Mouse (Mus musculus): ENCODE results near the gene Tmem266. TPM values are rescaled to one million over a fixed set of nuclear protein-coding genes. Genes with fewer than 3 reads are reported as not detected.

The Tmem266 gene
- total RNA-seq, 1 experiment from 2014 or later = 0.58 TPM

DNA sequence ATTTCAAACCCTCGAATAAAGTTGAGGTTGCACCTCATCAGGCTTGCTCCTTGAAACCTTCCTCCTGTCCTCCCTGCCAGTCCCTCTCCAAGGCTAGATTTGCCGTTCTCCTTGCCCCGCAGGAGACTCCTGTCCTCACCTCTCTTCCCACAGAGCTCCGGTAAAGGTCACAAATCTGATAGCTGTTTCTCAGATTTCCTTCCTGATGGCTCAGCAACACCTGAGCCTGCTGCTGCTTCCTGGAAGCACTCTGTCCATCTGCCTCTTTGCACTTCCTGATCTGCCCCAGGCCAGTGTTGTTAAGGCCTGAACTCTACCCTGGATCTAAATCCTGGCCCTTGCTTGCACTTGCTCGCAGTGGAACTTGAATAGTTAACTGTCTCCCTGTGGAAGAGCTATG lies 5.8 kb downstream of the Tmem266 start:
- no peak for DNase-seq

DNA sequence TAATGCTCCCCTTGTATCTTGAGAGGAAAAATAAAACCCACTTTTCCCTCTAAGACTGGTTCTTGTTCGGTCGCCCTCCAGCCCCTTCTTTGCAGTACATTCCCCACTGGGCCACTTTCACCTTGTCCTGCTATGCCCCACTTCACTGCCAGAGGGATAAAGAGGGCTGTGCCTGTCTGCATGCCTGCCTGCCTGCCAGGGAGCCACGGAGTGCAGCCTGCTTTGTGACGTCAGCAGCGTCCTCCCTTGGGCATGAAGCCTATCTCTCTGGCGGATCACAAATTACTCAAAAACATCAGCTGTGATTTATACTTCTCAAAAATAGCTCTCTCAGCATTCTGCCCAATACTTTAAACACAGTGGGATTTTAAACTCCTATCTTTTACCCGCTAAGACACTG lies 6.2 kb downstream of the Tmem266 start:
- DNase-seq = peak; percentile 66

DNA sequence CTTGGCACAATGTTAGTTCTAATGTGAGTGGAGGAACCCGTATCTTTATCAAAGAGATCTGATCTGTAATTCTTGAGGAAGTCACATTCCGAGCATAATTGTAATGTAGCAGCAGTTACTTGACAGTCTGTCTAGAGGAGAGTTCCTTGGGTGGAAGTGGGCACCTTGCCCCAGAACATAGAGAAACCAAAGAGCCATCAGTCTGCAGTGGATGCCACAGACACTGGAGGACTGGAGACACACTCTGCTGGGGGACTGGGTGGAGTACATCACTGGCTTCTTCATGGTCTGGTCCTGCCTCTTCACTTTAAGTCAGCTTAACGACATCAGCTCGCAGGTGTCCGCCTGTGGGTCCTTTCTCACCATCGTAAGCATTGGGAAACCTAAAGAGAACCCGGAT lies 17.5 kb downstream of the Tmem266 start:
- DNase-seq = no peak

DNA sequence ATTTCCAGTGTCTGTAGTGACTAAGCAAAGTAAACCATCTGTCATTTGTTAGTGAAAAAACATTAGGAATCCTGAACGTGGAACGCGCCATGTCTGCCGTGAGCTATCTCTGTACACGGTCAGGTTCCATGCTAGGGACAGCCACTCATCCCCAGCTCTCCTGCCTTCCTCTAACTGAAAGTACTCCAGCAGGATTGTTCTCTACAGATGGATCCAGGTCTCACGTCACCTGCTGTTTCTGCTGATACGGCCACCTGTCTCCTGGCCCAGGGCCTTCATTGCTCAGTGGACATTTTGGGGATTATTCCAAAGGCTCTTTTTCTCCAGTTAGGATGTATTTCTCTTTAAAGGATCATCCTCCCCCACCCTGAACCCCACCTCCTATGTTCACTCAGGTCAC lies 18.6 kb downstream of the Tmem266 start:
- no peak for DNase-seq

DNA sequence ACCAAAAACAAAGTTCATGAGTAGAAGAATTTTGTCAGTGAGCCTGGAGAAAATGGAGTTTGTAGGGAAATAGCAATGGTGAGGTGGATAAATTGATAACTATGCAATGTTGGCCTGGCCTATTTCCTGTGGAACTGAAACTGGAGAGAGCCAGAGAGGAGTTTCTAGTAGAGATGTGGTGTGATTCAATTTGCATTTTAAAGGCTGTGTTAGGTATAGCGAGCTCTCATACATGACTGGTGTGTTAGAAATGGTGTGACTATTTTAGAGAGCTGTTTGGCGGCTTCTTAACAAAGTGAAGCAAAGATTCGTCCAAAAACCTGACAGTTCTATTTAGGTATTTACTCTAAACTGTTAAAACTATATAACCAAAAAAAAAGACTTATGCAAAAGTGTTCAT lies 22.0 kb downstream of the Tmem266 start:
- DNase-seq = no peak

DNA sequence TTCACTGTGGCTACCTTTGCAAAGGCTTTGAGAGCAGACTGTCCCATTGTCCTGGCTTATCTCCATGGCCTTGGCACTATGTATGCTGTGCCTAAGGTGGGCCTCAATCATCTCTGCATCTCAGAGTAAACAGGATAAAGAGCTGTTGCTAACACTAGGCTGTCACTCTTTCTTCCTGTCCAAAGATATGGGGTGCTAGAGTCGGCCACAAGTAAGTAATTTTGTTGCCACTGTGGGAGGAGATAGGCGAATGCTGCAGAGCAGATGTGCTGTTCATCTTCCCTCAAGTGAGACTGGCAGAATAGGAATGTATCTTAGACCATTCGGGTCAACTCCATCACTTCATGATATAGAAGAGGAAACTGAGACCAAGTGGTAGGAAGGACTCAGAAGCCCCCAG lies 28.0 kb downstream of the Tmem266 start:
- no peak for DNase-seq

DNA sequence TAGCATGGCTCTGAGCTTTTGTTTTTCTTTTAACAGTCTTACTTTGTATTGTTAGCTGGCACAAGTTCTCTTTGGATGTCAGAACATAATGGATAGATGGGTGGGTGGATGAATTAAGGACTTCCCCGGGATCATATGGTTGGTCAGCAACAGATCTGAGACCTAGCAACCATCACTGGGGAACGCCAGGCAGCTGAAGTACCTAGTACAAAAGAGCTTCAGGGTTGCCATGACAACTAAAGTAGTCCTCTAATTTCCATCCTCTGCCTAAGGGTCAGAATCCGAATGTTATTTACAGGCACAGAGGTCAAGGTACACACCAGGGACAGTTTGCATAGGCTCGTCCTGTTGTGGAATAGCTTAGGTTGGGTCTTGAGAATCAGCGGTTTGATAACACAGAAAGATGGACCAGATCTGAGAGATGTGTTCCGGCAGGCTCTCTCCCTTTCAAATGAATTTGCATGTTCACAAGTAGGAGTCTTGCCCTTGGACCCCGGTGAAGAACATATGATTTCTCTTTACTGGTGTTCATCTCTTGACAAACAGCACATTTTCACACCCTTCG lies 28.6 kb downstream of the Tmem266 start:
- no peak for DNase-seq

DNA sequence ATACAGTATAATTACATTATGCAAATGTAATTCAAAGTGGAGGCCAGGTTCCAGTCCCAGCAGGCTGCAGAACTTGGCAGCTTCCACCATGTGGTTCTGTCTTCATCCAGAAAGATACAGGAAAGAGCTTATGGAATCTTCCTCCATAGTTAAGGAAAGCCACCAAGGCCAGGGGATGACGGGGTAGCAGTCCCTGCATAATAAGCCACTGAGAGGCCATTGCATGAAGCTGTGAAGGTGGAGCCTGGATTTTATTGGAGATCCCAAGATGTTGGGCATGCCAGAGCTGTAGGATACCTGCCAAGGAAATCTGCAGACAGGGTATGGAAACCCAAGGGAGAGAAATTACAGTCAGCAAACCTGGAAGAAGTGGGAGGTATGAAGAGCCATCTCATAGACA lies 30.5 kb downstream of the Tmem266 start:
- DNase-seq = no peak

DNA sequence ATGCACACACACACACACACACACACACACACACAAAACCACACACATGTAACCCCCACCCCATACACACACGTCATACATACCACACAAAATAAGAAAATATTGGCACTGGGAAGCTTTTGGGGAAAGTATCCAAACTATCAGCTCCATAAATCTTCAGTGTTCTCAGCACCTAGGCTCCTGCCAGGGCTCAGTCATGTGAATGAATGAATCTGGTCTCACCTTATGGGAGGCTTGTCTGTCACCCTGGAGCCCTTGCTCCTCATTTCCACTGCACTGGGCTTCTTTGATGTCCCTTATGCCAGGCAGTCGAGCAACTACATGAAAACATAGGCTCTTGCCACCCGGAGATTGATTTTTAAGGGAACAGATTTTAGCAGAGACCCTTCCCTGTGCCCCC lies 33.7 kb downstream of the Tmem266 start:
- DNase-seq = no peak

DNA sequence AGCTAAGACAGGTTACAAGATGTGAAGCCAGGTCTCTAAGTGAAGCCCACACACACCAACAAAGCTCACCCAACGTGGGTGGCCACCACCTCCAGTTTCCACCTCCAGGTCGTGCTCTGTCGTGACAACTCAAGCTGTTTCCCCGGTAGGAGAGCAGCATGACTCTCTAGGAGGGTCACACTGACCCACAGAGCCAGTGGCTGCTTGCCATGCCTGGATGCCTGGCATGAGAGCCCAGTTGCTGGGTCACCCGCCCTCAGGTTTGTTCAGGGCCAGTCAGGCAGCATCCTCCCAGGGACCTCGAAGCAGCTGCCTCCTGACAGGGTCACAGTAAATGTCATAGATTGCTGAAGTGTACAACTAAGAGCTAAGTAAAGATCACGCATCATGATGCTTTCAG lies 34.1 kb downstream of the Tmem266 start:
- DNase-seq = no peak

DNA sequence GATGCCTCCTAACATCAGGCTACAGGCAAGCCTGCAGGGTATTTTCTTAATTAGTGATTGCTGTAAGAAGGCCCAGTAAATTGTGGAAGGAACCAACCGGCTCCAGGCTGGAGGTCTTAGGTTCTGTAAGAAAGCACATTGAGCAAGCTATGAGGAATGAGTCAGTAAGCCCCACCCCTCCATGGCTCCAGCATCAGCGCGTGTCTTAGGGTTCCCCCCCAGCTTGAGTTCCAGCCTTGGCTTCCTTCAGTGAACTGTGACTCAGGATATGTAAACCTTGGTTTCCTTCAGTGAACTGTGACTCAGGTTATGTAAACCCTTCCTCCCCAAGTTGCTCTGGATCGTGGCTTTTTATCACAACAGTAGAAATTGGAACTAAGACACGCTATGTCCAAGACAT lies 35.3 kb downstream of the Tmem266 start:
- no peak for DNase-seq

DNA sequence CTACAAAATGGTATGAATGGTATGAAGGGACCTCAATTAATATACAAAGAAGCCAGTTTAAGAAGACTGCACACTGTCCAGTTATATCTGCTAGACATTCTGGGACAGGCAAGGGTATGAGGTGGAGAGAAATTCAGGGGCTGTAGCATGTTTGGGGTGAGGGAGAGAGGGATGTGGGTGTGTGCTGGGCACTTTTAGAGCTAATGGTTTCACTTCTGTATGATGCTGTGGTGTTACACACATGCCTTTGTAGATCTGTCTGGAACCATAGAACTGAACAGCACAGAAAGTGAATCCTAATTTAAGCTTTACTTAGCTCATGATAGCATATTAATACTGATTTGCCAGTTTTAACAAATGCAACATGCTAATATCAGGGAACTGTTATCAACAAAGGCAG lies 37.0 kb downstream of the Tmem266 start:
- no peak for DNase-seq

DNA sequence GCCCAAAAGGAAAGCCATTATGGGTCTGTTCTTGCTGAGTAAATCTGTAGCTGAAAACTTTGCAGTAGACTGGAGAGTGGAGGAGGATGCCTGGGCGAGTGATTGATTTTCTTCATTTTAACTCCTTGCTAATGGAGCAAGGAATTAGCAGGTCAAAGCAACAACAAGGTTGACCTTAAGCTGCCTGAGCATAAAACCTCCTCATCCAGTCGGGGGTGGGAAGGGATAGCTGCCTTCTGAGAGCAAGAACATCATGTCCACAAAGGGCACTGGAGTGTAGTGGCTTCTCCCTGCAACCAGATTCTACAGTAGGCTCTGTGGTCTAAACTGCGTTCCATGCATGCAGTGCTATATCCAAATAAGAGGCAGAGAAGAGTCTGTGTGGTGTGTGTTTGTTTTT lies 41.3 kb downstream of the Tmem266 start:
- DNase-seq = no peak

DNA sequence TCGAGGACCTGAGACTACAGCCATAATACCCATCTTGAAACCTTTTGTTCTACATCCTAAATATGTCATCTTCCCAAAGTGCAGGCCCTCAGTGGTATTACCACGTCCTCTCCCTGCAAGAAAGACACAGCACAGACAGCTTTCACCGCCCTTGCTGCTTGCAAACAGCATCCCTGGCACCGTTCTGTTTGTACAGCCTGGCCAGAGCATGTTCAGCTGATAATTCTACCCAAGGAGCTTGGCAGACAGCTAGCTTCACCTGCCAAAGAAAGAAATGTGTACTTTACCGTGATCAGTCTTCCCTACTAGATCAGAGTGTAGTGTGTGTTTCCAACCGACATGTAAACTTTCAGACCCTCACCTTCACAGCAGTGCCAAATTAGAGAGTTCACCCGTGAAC lies 45.2 kb downstream of the Tmem266 start:
- DNase-seq = no peak

DNA sequence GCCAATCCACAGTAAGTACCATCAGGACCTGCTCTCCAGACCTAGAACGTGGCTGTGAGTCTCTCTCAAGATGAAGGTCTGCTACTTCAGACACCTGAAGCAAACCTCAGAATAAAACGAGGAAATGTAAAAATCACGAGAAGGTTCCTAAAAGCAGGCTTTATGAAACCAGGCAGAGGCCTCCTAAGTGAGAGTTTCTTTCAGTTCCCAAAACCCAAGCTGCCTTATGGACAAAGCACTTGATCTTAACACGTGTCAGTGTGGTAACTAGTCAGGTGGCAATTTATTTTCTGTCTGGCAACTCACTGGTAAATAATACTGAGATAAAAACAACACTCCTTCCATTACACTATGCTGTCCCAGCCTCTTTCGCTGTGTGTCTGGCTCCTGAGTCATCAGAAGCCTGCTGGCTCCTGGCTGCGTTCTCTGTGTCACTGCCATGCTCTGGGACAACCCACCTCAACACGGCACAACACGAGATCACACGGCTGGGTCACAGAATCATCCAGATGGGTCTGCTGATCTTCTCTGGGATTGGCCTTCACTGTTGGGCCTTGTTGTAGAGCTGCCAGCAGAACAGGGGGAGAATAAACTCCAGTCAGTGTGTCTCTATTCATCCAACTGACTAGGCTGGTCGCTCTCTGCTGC lies 51.0 kb downstream of the Tmem266 start:
- DNase-seq = no peak

DNA sequence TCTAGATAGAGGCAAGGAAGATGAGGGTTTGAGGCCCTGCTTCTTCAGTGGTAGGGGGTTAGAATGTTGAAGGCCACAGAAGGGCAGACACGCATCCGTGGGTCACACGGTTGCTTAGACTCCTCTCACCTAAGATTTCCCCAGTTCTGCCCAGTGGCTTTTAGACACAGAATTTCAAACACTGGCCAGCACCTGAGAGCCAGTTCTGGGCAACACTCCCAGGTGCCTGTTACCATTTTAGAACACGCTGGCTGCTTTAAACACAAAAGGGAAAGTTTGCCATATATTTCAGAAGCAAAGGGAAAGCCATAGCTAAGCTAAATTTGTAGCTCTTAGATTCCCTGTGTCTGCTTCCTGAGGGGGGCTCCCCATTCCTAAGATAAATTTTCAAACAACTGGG lies 54.7 kb downstream of the Tmem266 start:
- DNase-seq = no peak

DNA sequence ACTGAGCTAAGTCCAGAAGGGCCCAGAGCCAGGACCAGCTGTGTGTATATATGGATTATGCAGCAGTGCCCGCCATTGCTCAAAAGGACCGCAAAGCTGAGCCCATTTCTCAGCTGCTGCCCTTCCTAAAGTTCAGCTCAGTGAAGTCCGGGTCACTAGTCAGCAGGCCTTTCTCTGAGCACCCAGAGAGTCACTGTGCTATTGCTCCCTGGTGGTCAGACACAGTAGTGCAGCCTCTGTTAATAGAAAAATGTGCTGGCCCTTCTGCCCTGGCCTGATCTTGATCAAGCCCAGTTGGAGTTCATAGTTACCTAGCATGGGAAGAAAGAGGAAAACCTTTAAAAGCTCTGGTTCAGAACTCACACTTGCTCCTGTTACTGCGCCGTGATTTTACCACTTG lies 55.7 kb downstream of the Tmem266 start:
- DNase-seq = peak; percentile 50

DNA sequence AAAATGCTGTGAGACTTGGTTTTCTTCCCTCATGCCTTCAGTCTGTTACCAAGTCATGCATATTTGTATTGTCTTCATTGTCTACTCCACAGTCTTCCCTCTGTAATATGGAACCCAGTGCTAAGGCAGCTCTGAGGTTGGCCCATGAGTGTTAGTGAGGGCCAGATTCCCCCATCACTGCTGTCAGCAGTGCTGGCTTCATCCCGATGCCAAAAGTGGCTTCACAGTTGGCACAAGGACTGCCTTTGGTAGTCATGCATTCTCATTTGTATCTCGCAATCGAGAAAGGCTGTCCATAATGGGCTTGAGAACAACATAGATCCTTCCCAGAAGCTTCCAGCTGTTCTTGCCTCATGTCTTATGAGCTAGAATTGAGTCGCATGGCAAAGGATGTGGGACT lies 59.4 kb downstream of the Tmem266 start:
- DNase-seq = no peak

DNA sequence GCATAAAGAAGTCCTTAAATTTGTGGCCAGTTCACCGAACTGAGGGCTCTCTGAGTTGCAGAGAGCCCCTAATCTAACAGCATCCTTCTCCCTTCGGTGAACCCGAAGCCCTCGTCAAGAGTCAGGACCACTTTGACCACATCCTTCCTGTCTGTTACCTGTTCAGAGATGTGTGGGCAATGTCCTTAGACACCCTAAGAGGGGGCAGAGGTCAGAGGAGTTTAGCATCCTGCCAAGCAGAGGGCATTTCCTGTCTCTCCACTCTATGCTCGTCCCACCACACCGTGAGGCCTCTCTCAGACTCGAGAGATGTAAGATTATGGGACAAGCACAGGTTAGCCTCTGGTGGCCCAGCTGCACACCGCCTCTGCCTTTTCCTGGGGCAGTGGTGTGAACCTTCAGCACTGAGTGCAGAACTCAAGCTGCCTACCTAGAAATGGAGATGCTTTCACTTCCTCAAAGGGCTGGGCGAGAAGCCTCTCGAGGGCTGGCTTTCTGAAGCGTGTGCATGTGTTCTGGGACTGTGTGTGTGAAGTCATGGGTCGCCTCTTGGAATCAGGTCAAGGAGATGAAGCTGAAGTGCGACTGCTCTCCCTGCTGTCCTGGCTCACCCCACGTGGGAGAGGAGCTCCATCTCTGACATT lies 61.3 kb downstream of the Tmem266 start:
- no peak for DNase-seq

DNA sequence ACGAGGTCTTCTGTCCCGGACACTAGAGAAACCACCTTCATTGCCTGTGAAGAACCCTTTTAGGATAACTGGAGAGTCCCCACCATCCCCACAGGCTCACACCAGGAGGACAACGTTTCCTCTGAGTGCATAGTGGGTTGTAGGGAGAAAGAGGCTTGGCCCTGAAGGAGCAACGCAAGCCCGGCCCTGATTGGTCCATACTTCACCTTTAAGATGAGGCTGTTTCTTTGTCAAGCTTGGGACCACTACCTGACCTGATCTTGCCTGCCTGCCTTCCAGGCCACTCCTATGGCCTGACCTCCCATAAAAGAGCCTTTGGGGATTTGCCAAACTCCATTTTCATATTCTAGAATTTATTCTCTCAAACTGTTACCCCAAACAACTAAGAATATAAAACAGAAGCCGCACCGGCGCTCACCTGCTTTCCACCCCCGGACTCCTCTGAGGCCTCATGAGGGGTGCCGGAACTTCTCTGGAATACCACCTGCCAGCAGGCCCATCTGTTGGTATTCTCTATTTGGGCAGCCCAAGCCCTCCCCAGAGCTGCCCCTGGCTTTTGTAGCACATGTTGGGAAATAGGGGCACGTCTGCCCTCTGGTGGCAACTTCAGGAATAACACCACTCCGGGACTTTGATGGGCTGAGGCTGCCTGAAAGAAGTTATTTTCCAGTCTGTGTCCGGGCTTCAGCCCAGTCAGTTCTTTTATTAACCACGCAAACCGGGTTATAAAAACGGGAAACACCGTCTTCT lies 65.4 kb downstream of the Tmem266 start:
- DNase-seq = peak; percentile 72

DNA sequence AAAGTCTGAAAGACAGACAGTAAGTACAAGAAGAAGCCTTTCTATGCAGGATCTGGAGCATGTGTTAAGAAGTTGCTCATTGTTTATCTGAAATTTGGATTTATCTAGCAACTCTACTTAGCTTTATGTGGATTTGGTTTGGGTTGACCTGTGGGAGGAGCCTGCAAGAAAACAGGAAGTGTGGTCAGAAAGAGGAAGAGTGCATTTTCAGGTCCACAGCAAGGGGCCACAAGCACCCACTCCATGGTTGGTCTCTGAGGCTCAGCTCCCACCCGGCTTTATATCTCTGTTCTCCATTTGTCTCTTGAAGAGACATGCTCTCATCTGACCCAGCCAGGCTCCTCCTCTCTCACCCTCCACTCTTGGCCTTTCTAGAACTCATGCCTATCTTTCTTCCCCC lies 68.9 kb downstream of the Tmem266 start:
- no peak for DNase-seq

DNA sequence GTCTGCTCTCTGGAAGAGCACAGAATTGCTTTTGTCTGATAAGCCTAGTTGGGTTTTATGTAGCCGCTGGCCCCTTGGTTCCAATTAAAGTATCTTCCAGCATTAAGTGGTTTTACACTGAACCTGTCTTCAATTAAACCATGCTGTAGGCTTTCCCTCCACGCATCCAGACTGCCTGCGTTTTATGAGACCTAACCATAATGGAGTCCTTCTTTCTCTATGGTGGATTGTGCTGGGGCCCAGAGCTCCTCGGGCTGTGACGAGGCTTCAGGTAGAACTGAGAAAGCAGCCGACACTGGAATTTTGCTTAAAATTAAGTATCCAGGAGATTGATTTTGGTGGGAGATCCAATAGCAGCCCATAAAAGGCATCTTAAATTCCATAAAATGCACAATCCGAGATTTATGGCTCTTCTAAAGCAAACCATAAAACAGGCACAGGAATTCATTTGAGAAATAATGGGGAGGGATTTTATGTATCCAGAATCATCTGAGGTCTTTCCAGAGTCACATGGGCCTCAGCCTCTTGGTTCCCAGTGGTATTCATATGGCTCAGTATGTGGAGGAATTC lies 72.4 kb downstream of the Tmem266 start:
- DNase-seq = no peak

DNA sequence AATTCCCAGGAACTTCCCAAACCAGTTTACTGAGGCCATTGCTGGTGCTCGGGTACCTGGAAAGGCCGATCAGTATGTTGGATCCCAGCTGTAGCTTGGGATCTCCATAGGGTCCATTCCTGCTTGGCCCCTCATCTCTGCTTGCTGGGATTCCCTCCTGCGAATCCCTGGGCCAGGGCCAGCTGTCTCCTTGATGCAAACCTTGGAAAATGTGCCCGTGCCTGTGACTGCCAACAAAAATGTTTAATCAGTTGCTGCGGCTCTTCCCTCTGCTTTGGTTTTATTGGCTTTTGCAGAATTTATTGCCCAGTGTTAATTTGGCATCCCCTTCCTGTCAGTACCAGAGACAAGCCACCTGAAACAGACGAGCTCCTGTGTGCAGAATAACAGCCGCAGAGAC lies 75.6 kb downstream of the Tmem266 start:
- DNase-seq = peak; percentile 67

All from adrenal gland, postnatal 25 days (tissue).